Mouse (Mus musculus) embryonic facial prominence, embryonic 13.5 days (tissue): ENCODE data around the gene Pcnx. TPM values are rescaled to one million over a fixed set of nuclear protein-coding genes. Genes with fewer than 3 reads are reported as not detected.

ENCODE experiments used
- ATAC-seq: fragments of 200-750 bp; cut with Nextera tagmentation; 2 replicates; pipeline ENCODE4 v1.8.0; 2017; ENCODE audit warnings: low read depth; ENCODE audit not compliant: insufficient number of reproducible peaks, insufficient read depth, low FRiP score, low TSS enrichment
- H3K27ac ChIP-seq: fragments of 300-500 bp; sonication (generic); 2 replicates; pipeline ENCODE4 v1.5.1; 2015; ENCODE audit warnings: moderate library complexity, mild to moderate bottlenecking, inconsistent platforms
- H3K27me3 ChIP-seq: fragments of 300-500 bp; sonication (generic); 2 replicates; pipeline ENCODE4 v1.6.1; 2015; ENCODE audit warnings: mild to moderate bottlenecking, inconsistent platforms
- H3K36me3 ChIP-seq: fragments of 300-500 bp; sonication (generic); 2 replicates; pipeline ENCODE4 v1.6.1; 2015; ENCODE audit warnings: mild to moderate bottlenecking, inconsistent platforms
- H3K4me1 ChIP-seq: fragments of 300-500 bp; sonication (generic); 2 replicates; pipeline ENCODE4 v1.6.1; 2015; ENCODE audit warnings: inconsistent platforms
- H3K4me2 ChIP-seq: fragments of 300-500 bp; sonication (generic); 2 replicates; pipeline ENCODE4 v1.6.1; 2015; ENCODE audit warnings: moderate library complexity, mild to moderate bottlenecking, inconsistent platforms
- H3K4me3 ChIP-seq: fragments of 300-500 bp; sonication (generic); 2 replicates; pipeline ENCODE4 v1.5.1; 2015; ENCODE audit warnings: mild to moderate bottlenecking, inconsistent platforms
- H3K9ac ChIP-seq: fragments of 300-500 bp; sonication (generic); 2 replicates; pipeline ENCODE4 v1.6.1; 2015; ENCODE audit warnings: mild to moderate bottlenecking, inconsistent platforms
- H3K9me3 ChIP-seq: fragments of 300-500 bp; sonication (generic); 2 replicates; pipeline ENCODE4 v1.6.1; 2016; ENCODE audit warnings: inconsistent platforms
- WGBS: fragments of 180-500 bp; shearing (Covaris S2); methylation state at CpG from one replicate; pipeline ENCODE4 v1.1.7; 2015; ENCODE audit warnings: mixed read lengths; 5-methylcytosine and 5-hydroxymethylcytosine counted together
- polyA plus RNA-seq: library from polyadenylated mRNA; unstranded; fragments of >200 nt; fragmentation: Nextera tagmentation; extraction: Ambion mirVana; gene quantifications from 2 replicates; pipeline ENCODE4 v1.2.1, GENCODE M21; 2015

The Pcnx gene
- 18.3 and 21.1 TPM in 2 replicates for polyA plus RNA-seq

DNA sequence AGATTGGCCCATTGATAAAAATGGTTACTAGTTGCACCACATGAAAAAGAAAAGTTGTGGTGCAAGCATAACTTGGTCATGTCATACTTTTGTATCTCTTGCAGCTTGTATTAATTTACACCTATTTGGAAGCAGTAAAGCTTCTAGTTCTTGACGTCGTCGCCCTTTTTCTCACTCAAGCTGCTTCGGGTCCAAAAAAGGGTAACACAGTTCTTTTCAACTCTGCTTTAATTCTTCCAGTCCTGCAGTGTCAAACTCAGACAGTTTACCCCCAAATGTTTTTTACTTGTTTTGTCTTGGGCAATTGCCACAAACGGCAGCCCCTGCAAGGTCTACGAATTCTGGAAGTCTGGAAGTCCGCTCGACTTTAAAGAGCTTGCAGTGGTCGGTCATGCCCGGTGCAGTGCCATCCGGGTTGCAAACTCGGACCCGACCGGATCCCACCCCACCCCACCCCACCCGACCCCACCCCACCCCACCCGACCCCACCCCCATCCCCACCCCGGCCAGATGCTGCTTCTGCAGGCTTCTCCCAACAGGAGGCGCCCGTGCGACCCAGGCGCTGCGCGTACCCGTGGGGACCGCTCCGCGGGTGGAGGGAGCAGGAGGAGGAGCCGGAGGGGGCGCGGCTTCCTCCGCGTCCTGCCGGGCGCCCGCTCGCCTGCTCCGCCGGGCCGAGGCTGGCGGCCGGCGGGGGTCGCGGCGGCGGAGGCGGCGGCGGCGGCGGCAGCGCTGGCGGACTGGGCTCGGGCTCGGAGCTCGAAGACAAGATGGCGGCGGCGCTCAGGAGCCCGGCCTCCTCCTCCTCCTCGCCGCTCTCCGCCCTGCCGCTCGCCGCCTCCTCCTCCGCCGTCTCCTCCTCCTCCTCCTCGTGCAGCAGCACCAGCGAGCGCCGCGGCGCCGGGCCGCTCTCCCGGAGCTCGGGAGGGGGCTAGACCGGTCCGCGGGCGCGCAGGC, at the start of gene Pcnx:
Gene Pcnx, plus strand, starts transcription at position 673 of the 957 bp plus-strand sequence.
- H3K27ac ChIP-seq: peak within 1 kb of the TSS; percentile 92
- no peaks in the 10 kb centered on the region for H3K9me3 ChIP-seq
- ATAC-seq: peak; percentile 73
- H3K9ac ChIP-seq: peak within 1 kb of the TSS; percentile 96
- peaks cover 41% of the 10 kb centered on the region for H3K4me1 ChIP-seq
- peaks cover 3% of the 10 kb centered on the region; the same call in 1 of the 2 replicates for H3K27me3 ChIP-seq
- 2% methylated on average over 43 of the region's 83 CpGs for WGBS
- H3K4me2 ChIP-seq: peak within 1 kb of the TSS; percentile 75
- no peaks in the 10 kb centered on the region for H3K36me3 ChIP-seq
- H3K4me3 ChIP-seq: peak within 1 kb of the TSS; percentile 94

DNA sequence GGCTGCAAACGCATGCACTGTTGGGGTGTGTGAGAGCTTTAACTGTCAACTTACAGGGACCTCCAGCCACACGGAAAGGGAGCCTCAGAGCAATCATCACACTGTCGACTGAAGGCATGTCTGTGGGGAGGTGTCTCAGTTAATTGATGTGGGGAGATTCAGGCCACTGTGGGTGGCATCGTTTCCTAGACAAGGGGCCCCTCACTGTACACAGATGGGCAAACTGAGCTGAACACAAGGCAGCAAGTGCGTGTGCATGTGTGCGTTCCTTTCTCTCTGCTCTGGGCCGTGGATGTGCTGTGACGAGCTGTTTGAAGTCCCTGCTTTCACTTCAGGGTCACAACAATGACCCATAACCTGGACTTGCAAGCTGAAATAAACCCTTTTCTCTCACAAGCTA, 49.4 kb upstream of the Pcnx start:
- no peaks in the 10 kb centered on the region for H3K9me3 ChIP-seq
- no peaks in the 10 kb centered on the region for H3K27me3 ChIP-seq
- no peak overlapping the region for H3K9ac ChIP-seq
- H3K36me3 ChIP-seq: no peaks in the 10 kb centered on the region
- H3K4me1 ChIP-seq: peaks cover 8% of the 10 kb centered on the region
- no peak overlapping the region for H3K4me2 ChIP-seq
- WGBS: 51% methylated on average over 8 of the region's 8 CpGs
- no peak for ATAC-seq
- H3K4me3 ChIP-seq: no peak overlapping the region
- H3K27ac ChIP-seq: no peak overlapping the region

DNA sequence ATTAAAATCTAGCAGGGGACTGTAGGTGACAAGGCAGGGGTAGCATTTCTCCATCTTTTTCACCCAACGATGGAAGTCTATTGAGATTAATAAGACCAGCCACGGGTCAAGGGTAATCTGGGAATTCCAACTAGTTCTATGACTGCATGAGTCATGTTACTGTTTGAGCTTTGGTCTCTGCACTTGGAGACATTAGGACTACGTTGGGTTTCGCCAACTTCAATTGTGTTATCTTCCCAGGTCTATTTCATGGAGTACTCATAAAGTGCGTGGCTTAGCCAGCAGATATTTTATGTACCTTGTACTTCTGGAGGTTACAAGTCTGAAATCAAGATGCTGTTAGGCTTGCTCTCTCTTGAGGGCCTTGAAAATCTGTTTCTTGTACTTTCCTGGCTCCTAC, 45.1 kb upstream of the Pcnx start:
- no peak overlapping the region for H3K27ac ChIP-seq
- H3K9ac ChIP-seq: no peak overlapping the region
- no peaks in the 10 kb centered on the region for H3K27me3 ChIP-seq
- 86% methylated on average over 5 of the region's 5 CpGs for WGBS
- H3K9me3 ChIP-seq: no peaks in the 10 kb centered on the region
- no peaks in the 10 kb centered on the region for H3K36me3 ChIP-seq
- H3K4me1 ChIP-seq: peaks cover 10% of the 10 kb centered on the region
- no peak for ATAC-seq
- H3K4me2 ChIP-seq: no peak overlapping the region
- H3K4me3 ChIP-seq: no peak overlapping the region

DNA sequence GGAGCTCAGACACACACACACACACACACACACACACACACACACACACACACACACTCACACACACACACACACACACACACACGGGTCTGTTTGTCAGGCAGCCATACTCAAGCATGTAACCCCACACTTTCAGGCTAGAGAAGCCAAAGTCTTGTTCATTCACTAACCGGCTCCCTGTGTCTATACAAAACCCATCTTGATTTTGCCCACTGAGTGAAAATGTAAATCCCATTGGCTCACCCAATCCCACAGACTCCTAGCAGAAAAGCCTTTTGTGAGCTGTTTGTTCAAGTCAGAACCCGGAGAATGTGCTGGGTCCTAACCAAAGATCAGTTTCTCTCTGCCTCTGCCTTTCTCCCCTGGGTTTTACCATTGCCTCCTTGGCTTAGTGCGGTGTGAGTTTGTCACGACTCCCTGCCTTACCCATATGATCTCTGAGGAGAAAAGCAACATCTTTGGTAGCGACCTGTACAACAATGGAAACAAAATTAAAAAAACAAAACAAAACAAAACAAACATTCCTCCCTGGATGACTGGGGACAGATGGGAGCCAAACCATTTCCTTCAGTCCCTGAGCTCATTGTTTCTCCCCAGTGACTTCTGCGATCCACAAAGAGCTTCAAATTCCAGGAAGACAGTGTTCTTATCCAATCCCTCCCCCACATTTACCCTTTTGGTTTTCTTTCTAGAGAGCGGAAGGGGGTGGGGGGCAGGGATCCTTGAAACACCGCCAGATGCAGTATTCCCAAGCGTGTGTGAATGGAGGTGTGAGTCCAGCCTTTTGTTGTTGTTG, 43.3 kb upstream of the Pcnx start:
- Histone ChIP-seq H3K36me3 (no peaks in the 10 kb centered on the region), H3K27ac (0 out of 2 replicates have a peak overlapping the region, but pooled peaks have one; percentile 33), H3K9ac (no peak overlapping the region), H3K4me2 (peak overlapping the region; percentile 47), H3K9me3 (no peaks in the 10 kb centered on the region), H3K4me3 (peak overlapping the region; percentile 20; the same call in 1 of the 2 replicates), H3K4me1 (peaks cover 10% of the 10 kb centered on the region), H3K27me3 (no peaks in the 10 kb centered on the region)
- 15% methylated on average over 10 of the region's 10 CpGs for WGBS
- ATAC-seq: no peak

DNA sequence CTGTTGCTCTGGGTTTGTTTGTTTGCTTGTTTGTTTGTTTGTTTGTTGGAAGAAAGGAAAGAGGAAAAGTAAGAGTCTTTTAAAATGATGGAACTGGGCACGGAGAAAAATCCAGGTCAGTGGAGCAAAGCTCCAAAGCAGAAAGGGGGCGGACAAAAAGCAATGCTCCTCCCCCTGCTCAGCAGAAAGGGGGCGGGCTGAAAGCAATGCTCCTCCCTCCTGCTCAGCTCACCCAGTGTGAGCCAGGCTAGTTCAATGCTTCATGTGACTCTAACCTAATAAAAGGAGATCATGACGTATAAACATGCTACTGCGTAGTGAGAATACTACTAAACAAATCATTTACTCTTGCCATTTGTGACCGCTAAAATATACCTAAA, 42.7 kb upstream of the Pcnx start:
- no peaks in the 10 kb centered on the region for H3K9me3 ChIP-seq
- ATAC-seq: no peak
- H3K9ac ChIP-seq: no peak overlapping the region
- no peaks in the 10 kb centered on the region for H3K27me3 ChIP-seq
- peak overlapping the region; percentile 20; the same call in 1 of the 2 replicates for H3K4me3 ChIP-seq
- peak overlapping the region; percentile 47 for H3K4me2 ChIP-seq
- 50% methylated on average over 6 of the region's 6 CpGs for WGBS
- H3K27ac ChIP-seq: 0 out of 2 replicates have a peak overlapping the region, but pooled peaks have one; percentile 33
- no peaks in the 10 kb centered on the region for H3K36me3 ChIP-seq
- peaks cover 10% of the 10 kb centered on the region for H3K4me1 ChIP-seq

DNA sequence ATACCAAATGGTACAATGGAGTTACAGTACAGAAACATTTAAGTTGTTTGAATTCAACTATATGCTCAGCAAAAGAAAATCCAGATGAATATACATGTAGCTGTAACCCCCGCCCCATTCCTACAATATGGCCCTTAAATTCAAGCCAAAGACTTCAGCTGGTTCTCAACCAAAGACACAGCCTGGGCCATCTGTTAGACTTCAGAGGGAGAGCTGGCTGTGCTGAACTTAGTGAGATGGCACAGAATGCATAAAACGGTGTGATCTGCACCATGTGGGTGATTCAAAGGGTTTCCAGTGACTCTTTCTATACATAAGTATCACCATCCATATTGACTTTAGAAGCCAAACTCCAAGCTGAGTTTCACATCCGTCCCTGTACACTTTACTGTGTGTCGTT, 39.1 kb upstream of the Pcnx start:
- no peak overlapping the region for H3K4me2 ChIP-seq
- H3K27ac ChIP-seq: no peak overlapping the region
- 83% methylated on average over 4 of the region's 4 CpGs for WGBS
- H3K4me1 ChIP-seq: peaks cover 10% of the 10 kb centered on the region
- H3K4me3 ChIP-seq: no peak overlapping the region
- no peaks in the 10 kb centered on the region for H3K36me3 ChIP-seq
- H3K27me3 ChIP-seq: no peaks in the 10 kb centered on the region; the same call in 1 of the 2 replicates
- no peaks in the 10 kb centered on the region for H3K9me3 ChIP-seq
- no peak overlapping the region for H3K9ac ChIP-seq
- ATAC-seq: no peak

DNA sequence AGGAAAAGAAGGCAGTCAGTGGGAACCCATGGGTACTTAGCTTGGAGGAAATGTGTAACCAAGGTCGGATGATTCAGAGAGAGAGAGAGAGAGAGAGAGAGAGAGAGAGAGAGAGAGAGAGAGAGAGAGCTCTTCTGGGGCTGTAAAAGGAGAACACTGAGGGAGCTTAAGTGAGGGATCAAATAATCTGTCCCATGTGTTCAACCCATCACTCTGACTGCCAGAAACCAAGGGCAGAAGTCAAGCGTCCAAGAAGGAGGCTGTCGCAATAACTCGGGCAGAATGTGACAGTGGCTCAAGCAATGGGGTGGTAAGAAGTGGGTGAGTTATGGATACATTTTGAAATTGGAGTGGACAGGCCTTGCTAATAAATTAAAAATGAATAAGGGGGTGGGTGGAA, 37.6 kb upstream of the Pcnx start:
- no peak overlapping the region for H3K9ac ChIP-seq
- H3K9me3 ChIP-seq: no peaks in the 10 kb centered on the region
- H3K4me3 ChIP-seq: no peak overlapping the region
- WGBS: 47% methylated on average over 4 of the region's 4 CpGs
- no peak for ATAC-seq
- no peaks in the 10 kb centered on the region for H3K36me3 ChIP-seq
- no peaks in the 10 kb centered on the region; the same call in 1 of the 2 replicates for H3K27me3 ChIP-seq
- peaks cover under 1% of the 10 kb centered on the region; the same call in 1 of the 2 replicates for H3K4me1 ChIP-seq
- no peak overlapping the region for H3K27ac ChIP-seq
- no peak overlapping the region for H3K4me2 ChIP-seq

DNA sequence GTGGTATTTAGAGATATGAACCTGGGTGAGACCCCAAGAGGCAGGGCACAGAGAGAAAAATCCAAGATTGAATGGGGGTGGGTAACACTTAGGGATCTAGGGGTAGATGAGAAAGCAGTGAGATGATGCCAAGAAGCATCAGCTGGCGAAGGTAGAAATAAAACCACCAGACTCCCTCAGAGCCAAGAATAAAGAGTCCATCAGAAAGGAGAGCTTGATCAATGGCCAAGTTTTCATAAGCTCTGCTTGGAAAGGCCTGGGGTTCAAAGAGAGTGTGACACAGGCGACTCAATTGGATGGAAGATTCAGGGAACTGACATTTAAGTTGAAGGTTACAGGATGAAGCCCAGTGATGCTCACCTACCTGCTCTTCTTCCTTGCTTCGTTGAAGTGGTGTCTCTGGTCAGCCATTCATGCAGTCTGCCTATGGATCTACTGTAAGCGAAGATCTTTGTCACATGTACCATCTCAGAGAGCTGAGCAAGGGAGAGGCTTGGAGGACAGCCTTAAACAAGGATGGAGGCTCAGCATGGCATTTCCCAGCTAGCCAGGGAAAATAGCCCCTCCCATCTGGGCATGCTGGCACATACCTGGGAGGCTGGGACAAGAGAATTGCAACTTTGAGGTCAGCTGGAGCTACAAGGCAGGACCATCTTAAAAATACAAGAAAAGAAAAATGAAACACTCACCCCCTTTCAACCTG, 36.9 kb upstream of the Pcnx start:
- Histone ChIP-seq H3K9me3 (no peaks in the 10 kb centered on the region), H3K27me3 (no peaks in the 10 kb centered on the region; the same call in 1 of the 2 replicates), H3K4me1 (no peaks in the 10 kb centered on the region), H3K4me3 (no peak overlapping the region), H3K27ac (no peak overlapping the region), H3K4me2 (no peak overlapping the region), H3K9ac (no peak overlapping the region), H3K36me3 (no peaks in the 10 kb centered on the region)
- 83% methylated on average over 4 of the region's 4 CpGs for WGBS
- ATAC-seq: no peak

DNA sequence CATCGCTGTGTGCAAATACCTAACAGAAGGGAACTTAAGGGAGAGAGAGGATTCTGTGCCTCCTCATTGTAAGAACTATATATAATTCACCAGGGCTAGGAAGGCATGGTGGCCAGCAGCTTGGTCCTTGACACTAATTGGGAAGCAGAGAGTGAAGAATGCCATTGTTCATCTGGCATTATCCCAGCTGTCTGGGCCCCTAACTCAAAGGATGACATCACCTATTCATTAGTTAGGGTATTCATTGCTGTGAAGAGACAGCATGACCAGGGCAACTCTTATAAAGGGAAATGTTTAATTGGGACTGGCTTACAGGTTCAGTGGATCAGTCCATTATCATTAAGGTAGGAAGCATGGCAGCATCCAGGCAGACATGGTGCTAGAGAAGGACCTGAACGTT, 31.5 kb upstream of the Pcnx start:
- Histone ChIP-seq H3K27me3 (no peaks in the 10 kb centered on the region), H3K4me1 (no peaks in the 10 kb centered on the region), H3K9ac (no peak overlapping the region), H3K36me3 (no peaks in the 10 kb centered on the region), H3K4me3 (no peak overlapping the region), H3K27ac (no peak overlapping the region), H3K9me3 (no peaks in the 10 kb centered on the region), H3K4me2 (no peak overlapping the region)
- ATAC-seq: no peak
- 86% methylated on average over 2 of the region's 2 CpGs for WGBS

DNA sequence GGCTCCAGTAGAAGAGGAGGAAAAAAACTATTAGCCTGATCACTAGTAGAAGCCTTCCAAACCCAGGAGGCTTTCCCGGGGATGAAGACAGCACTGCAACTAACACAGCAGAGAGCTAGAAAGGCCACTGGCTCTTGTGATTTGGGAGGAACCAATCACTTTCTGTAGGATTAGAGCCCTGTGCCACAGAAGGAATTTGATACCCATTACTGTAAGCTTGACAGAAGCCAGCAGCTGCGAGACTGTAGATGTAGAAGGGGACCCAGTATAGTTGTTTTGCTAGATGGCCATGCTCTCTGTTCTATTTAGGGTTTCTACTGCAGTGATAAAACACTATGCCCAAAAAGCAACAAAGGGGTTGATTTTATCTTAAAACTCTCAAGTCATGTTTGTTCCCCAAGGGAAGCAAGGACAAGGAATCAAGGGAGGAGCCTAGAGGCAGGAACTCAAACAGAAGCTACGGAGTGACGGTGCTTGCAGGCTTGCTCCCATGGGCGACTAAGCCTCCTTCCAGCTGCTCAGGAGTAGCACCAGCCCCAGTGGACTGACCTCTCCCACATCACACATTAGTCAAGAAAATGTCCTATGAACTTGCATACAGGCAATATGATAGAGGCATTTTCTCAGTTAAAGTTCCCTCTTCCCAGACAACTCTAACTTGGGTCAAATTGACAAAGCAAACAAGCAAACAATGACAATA, 27.6 kb upstream of the Pcnx start:
- H3K36me3 ChIP-seq: no peaks in the 10 kb centered on the region

More for the DNA sequence above, 27.6 kb upstream of the Pcnx start:
- Histone ChIP-seq H3K27me3 (no peaks in the 10 kb centered on the region), H3K9me3 (no peaks in the 10 kb centered on the region), H3K4me2 (no peak overlapping the region), H3K4me1 (no peaks in the 10 kb centered on the region), H3K9ac (no peak overlapping the region), H3K27ac (no peak overlapping the region), H3K4me3 (no peak overlapping the region)
- WGBS: 44% methylated on average over 5 of the region's 5 CpGs
- no peak for ATAC-seq
